Mouse (Mus musculus) myocyte (in vitro differentiated cells): Measurements from ENCODE around the gene Nkx3-2. TPM values are rescaled to one million over a fixed set of nuclear protein-coding genes. Genes with fewer than 3 reads are reported as not detected.

Source experiments
- H3K27me3 ChIP-seq: one replicate; pipeline ENCODE4 v1.6.1; 2011; ENCODE audit not compliant: control insufficient read depth, insufficient read depth, insufficient read length
- H3K36me3 ChIP-seq: one replicate; pipeline ENCODE4 v1.6.1; 2011; ENCODE audit not compliant: control insufficient read depth, insufficient read depth
- H3K4me2 ChIP-seq: one replicate; pipeline ENCODE4 v1.6.1; 2011; ENCODE audit warnings: low read depth, control low read depth
- H3K4me3 ChIP-seq: one replicate; pipeline ENCODE4 v1.5.1; 2011; ENCODE audit warnings: mild to moderate bottlenecking, control low read depth, moderate library complexity
- H3K79me2 ChIP-seq: one replicate; pipeline ENCODE4 v1.6.1; 2011; ENCODE audit not compliant: control insufficient read depth, insufficient read depth
- H3ac ChIP-seq: one replicate; pipeline ENCODE4 v1.6.1; 2011; ENCODE audit not compliant: control insufficient read depth, insufficient read length
- CEBPB ChIP-seq: IDR thresholded peaks from 2 replicates; pipeline ENCODE4 v1.6.1; 2011; ENCODE audit warnings: mild to moderate bottlenecking, moderate library complexity; ENCODE audit not compliant: poor library complexity, insufficient read depth, severe bottlenecking
- E2F4 ChIP-seq: IDR thresholded peaks from one replicate; pipeline ENCODE4 v1.6.1; 2011; ENCODE audit warnings: mild to moderate bottlenecking, control low read depth, moderate library complexity; ENCODE audit not compliant: insufficient read depth
- MAX ChIP-seq: IDR thresholded peaks from one replicate; pipeline ENCODE4 v1.6.1; 2011; ENCODE audit warnings: low read depth, mild to moderate bottlenecking, control low read depth
- MYOD1 ChIP-seq, 3 experiments: IDR thresholded peaks; one replicate each; pipeline ENCODE4 v1.6.1; 2011; ENCODE audit warnings: control low read depth in 2 of 3, low read depth in 2 of 3, mild to moderate bottlenecking in 2 of 3, moderate library complexity in 1 of 3; ENCODE audit not compliant: insufficient read length in 2 of 3, control insufficient read depth in 1 of 3
- MYOG ChIP-seq, 3 experiments: IDR thresholded peaks; one replicate each; pipeline ENCODE4 v1.6.1; 2011; ENCODE audit warnings: control low read depth in 2 of 3, low read depth in 2 of 3, mild to moderate bottlenecking in 2 of 3; ENCODE audit not compliant: insufficient read length in 2 of 3, control insufficient read depth in 1 of 3, insufficient read depth in 1 of 3
- POLR2A ChIP-seq: IDR thresholded peaks from one replicate; pipeline ENCODE4 v1.6.1; 2011; ENCODE audit warnings: low read depth, mild to moderate bottlenecking, control low read depth, moderate library complexity; ENCODE audit not compliant: insufficient read length
- POLR2AphosphoS2 ChIP-seq: IDR thresholded peaks from one replicate; pipeline ENCODE4 v1.6.1; 2011; ENCODE audit warnings: low read depth, control low read depth; ENCODE audit not compliant: insufficient read length
- REST ChIP-seq: IDR thresholded peaks from one replicate; pipeline ENCODE4 v1.6.1; 2011; ENCODE audit warnings: mild to moderate bottlenecking, control low read depth, moderate library complexity; ENCODE audit not compliant: insufficient read depth, insufficient read length
- SRF ChIP-seq: IDR thresholded peaks from one replicate; pipeline ENCODE4 v1.6.1; 2011; ENCODE audit warnings: low read depth; ENCODE audit not compliant: control insufficient read depth, insufficient read length
- TCF12 ChIP-seq: IDR thresholded peaks from one replicate; pipeline ENCODE4 v1.6.1; 2011; ENCODE audit warnings: mild to moderate bottlenecking, control low read depth; ENCODE audit not compliant: poor library complexity, insufficient read depth, severe bottlenecking
- TCF3 ChIP-seq: IDR thresholded peaks from one replicate; pipeline ENCODE4 v1.6.1; 2011; ENCODE audit warnings: low read depth, control low read depth; ENCODE audit not compliant: insufficient read length
- USF1 ChIP-seq: IDR thresholded peaks from one replicate; pipeline ENCODE4 v1.6.1; 2011; ENCODE audit warnings: low read depth, mild to moderate bottlenecking, control low read depth, moderate library complexity
- polyA plus RNA-seq: library from polyadenylated mRNA; unstranded; fragments of >200 nt; fragmentation: generic; extraction: Trizol; gene quantifications from one replicate; pipeline ENCODE4 v1.2.1, GENCODE M21; 2012; ENCODE audit warnings: missing spikeins

The Nkx3-2 gene
- polyA plus RNA-seq, 1 experiment = 0.11 TPM

DNA sequence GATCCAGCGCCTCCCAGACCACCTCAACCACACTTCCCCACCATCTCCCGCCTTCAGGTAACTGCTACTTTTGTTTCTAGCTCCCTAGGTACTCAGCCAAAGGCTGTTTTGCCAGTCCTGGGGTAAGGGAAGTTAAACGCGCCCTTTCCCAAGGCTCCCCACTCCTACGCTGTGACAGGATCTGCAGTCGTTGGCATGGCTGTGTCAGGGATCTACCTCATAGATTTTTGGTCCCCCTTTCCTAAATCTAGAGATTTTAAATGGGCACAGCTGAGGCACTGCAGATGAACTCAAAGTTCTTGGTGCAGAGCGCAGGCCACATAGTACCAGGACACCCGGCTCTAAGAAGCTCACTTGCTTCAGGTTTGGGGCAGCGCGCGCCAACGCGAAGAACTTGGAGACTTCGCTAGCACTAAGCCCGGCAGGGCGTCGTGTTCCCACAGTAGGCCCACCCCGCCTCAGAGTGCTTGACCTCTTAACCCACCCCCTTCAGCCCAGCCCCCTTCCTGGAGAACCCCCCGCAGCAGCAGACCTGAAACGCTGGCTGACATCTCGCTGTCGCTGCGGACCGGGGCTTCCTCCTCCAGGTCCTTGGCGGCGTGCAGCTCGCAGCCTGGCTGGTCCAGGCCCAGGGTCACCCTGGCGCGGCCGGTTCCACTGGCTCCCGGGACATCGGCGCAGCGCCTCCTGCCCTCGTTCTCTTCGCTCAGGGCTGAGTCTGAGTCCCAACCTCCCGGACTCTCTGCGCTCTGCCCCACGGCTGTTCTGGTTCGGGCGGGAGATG is 1.2 kb downstream of the Nkx3-2 start:
- Histone ChIP-seq H3K4me2 (no peak overlapping the region), H3K27me3 (peaks cover 38% of the 10 kb centered on the region), H3K79me2 (no peaks in the 10 kb centered on the region), H3ac (no peak overlapping the region), H3K4me3 (no peak overlapping the region), H3K36me3 (no peaks in the 10 kb centered on the region)
- TF ChIP-seq TCF12 (no peak), USF1 (no peak), CEBPB (no peak), POLR2A (no peak), MYOD1 (IDR thresholded peaks at IDR 0.05; ENCODE audit: control insufficient read depth in 1 of 3, insufficient read length in 2 of 3, low read depth in 2 of 3) (no peak), POLR2AphosphoS2 (no peak), MAX (no peak), SRF (no peak), TCF3 (no peak), MYOG (IDR thresholded peaks at IDR 0.05; ENCODE audit: control insufficient read depth in 1 of 3, insufficient read depth in 1 of 3, insufficient read length in 2 of 3, low read depth in 2 of 3) (no peak), REST (no peak)

DNA sequence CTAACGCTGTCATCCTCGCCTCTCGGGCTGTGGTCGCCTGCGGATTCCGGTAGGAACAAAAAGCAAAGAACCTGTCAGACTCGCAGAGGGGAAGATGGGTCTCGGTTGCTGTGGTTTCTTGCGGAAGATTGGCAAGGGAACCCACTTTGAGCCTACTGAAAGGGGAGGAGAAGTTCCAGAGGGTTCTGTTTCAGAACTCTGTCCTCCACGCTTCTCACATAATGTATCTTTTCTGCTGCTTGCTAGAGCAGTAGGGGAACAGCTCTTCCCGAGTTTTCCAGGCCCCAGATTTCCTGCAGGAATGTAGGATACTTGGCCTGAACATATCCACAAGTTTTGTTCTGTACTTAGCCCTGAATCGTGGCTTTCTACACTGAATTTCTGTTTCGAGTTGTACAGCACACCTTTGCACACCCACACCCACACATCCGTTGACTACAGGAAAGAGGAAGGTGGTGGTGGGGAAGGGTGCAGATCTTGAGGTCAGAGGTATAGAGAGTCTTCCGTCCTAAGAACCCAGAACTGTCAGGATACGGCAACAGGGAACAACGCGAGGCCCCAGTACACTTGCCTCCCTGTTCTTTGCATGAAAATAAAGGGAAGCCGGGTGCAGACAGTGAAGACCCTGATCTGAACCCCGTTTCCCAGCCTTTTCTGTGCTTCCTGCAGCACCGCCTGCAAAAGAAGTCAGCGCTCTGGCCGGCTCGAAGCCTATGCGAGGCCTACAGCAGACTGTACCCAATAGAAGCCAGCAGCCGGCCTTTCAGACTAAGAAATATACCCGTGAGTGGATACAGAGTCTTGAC is 2.0 kb downstream of the Nkx3-2 start:
- Histone ChIP-seq H3K79me2 (no peaks in the 10 kb centered on the region), H3K4me2 (no peak overlapping the region), H3ac (no peak overlapping the region), H3K36me3 (no peaks in the 10 kb centered on the region), H3K27me3 (peaks cover 38% of the 10 kb centered on the region), H3K4me3 (no peak overlapping the region)
- no peak for TF ChIP-seq TCF12
- TF ChIP-seq E2F4 = no peak
- TF ChIP-seq REST = no peak
- no peak for TF ChIP-seq MAX
- TF ChIP-seq POLR2A = no peak
- TF ChIP-seq CEBPB = no peak
- no peak for TF ChIP-seq MYOD1 (IDR thresholded peaks at IDR 0.05; ENCODE audit: control insufficient read depth in 1 of 3, insufficient read length in 2 of 3, low read depth in 2 of 3)
- TF ChIP-seq USF1 = no peak
- TF ChIP-seq SRF = no peak
- TF ChIP-seq MYOG (IDR thresholded peaks at IDR 0.05; ENCODE audit: control insufficient read depth in 1 of 3, insufficient read depth in 1 of 3, insufficient read length in 2 of 3, low read depth in 2 of 3) = no peak
- TF ChIP-seq POLR2AphosphoS2 = no peak

DNA sequence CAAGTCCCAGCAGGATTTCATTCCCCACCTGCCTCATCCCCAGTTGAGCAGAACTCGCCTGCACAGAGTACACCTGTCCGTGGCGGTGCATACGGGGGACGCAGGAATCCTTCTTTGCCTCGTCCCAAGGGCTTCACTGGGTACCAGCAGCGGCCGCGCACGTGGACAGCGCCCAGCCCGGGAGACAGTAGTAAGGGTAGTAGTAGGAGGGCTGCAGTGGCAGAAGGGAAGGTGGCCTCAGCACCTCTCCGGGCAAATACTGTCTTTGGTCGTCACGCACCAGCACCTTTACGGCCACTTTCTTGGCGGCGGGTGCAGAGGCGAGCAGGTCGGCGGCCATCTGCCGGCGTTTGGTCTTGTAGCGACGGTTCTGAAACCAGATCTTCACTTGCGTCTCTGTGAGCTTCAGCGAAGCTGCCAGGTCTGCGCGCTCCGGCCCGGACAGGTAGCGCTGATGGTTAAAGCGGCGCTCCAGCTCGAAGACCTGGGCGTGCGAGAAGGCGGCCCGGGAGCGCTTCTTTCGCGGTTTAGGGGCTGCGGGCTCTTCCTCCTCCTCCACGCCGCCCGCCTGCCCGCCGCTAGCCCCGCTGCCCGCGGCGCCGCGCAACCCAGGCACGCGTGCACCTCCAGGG is 2.7 kb downstream of the Nkx3-2 start:
- H3K27me3 ChIP-seq = peaks cover 38% of the 10 kb centered on the region

DNA sequence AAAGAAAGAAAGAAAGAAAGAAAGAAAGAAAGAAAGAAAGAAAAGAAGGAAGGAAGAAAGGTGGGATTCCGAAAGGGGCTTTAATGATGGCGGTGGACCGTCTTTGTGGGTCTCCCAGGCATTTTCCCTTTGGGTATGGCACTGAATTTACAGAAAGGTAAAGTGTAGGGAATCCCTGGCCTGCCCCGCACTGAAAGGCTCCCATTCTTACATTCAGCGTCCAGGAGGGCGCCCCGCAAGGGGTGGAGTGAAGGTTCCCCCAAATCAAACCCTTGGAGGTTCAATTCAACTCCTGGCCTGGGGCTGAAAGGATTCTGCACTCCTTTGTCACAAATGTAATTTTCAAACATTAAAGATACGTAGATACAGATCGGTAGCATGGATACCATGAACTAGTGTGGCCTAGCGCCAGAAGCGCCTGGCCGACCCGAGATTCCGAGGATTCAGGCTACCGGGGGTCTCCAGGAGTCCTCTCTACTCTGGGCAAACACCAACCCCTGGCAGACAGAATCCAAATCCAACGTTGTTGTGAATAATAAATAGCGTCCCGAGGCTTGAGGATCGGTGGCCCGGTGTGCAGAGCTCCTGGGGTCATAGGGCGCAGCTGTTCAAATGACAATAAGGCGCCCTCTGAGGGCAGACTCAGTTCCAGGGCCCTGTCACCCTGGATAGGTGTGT is 3.3 kb downstream of the Nkx3-2 start:
- no peak overlapping the region for H3ac ChIP-seq
- H3K4me2 ChIP-seq = no peak overlapping the region
- H3K27me3 ChIP-seq = peaks cover 38% of the 10 kb centered on the region
- H3K4me3 ChIP-seq = no peak overlapping the region
- H3K79me2 ChIP-seq = no peaks in the 10 kb centered on the region
- TF ChIP-seq REST (no peak), SRF (no peak), MAX (no peak), MYOG (IDR thresholded peaks at IDR 0.05; ENCODE audit: control insufficient read depth in 1 of 3, insufficient read depth in 1 of 3, insufficient read length in 2 of 3, low read depth in 2 of 3) (no peak), USF1 (no peak), POLR2AphosphoS2 (no peak), E2F4 (no peak), TCF12 (no peak), CEBPB (no peak), MYOD1 (IDR thresholded peaks at IDR 0.05; ENCODE audit: control insufficient read depth in 1 of 3, insufficient read length in 2 of 3, low read depth in 2 of 3) (no peak), TCF3 (no peak), POLR2A (no peak)
- H3K36me3 ChIP-seq = no peaks in the 10 kb centered on the region

More for the DNA sequence above, 2.7 kb downstream of the Nkx3-2 start:
- H3K36me3 ChIP-seq = no peaks in the 10 kb centered on the region
- TF ChIP-seq MAX = no peak
- TF ChIP-seq TCF12 = no peak
- no peak for TF ChIP-seq POLR2A
- TF ChIP-seq REST = no peak
- TF ChIP-seq USF1 = no peak
- no peak for TF ChIP-seq MYOG (IDR thresholded peaks at IDR 0.05; ENCODE audit: control insufficient read depth in 1 of 3, insufficient read depth in 1 of 3, insufficient read length in 2 of 3, low read depth in 2 of 3)
- no peak for TF ChIP-seq E2F4
- H3ac ChIP-seq = no peak overlapping the region
- H3K79me2 ChIP-seq = no peaks in the 10 kb centered on the region
- no peak overlapping the region for H3K4me3 ChIP-seq
- no peak overlapping the region for H3K4me2 ChIP-seq
